Mouse (Mus musculus): Measurements from ENCODE around the gene Gm28038.
A peak's percentile ranks its signal among the peaks of the same experiment; 100 is the strongest.

The Gm28038 gene

DNA sequence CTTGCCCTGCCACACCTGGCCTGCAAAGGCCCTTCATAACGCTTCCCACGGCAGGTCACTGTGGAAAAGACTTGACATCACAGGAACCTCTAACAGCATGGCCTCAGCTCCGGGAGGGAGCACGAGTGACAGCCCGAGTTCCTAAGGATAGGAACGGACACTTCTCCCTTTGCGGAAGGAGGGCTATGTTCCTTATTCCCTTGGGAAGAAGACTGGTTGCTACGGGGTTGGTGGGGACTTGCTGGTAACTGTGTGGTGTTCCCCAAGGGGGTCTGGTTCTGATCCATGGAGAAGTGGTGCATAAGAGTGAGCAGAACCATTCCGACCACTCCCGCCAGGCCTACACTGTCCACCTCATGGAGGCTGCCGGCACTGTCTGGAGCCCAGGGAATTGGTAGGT is at the start of gene Gm28038:
Gene Gm28038, plus strand, starts transcription at position 301 of the 400 bp plus-strand sequence.
- DNase-seq (ENCODE audit: low spot score in 2 of 2): no peak

DNA sequence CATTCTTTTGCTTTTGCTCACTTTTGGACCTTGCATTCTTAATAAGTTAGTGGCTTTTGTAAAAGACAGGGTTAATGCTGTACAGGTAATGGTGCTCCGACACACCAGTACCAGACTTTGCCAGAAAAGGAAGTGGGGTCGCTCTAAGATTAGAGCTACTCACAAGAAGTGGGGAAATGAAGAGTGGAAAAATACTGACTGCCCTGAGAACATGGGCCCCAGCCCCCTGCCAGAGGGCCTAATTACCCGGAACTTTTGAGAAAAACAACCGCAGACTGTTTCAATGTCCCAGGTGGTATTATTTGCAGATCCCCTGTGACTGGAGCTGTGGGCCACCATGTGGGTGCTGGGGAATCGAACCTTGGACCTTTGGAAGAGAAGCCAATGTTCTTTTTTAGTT is 45.2 kb upstream of the Gm28038 start:
- no peak for DNase-seq (ENCODE audit: low spot score in 2 of 2)

DNA sequence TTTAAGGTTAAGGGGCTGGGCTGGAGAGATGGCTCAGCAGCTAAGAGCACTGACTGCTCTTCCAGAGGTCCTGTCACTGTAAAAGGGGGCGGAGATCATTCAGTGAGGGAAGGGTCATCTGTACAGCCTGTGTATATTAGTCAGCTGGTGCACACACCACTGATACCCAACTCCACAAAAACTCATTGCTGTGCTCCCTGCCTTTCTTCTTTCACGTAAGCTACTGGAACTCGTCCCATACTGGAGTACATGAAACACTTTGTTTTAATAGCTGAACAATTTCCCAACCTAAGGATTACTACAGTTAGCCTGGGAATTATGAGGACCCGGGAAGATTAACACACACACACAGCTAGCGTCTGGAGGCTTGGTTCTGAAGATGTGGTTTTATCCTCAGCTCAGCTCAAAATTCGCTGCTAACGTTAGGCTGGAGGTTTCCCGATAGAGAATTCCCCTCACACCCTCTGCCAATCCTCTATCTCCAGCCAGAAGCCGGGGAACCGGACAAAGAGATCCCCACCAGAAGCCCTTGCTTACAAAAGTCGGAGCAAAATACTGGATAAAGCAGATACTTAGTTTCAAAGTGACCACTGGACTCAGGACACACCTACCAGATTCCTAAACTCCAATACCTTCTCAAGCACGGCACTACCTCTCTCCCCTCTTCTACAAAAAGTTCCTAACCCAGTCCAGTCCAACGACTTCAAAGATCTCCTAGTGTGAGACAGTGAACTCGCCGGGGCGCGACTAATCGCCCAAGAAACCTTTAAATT is 44.2 kb upstream of the Gm28038 start:
- no peak for DNase-seq (ENCODE audit: low spot score in 2 of 2)

DNA sequence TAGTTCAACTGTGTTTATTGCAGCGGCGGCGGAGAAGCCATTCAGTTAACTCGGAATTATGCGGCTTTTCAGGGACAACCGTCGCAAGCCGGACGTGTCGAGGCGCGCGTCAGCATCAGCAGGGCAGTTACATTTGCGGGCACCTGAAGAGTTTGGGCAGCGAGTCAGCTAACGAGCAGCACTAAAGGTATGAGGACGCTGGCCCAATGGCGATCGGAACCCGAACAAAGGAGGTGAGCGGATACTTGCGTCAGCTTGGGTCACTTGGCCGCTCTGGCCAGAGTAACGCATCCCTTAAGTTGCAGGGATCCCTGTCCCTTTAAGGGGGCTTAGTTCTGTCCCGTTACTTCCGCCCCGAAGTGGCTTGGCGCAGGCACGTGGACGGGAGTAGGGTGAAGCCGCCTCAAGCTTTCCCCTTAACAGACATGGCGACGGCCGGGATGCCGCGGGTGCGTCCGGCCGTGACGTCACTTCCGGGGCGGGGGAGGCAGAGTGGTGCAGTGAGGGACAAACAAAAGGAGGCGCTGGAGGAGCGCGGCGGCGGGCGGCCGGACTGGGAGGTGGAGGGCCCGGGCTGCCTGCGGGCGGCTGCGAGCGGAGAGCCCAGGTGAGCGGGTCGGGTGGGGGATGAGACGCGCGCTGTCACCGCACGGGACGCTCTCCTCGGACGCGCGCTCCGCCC is 43.5 kb upstream of the Gm28038 start, which contains the start of gene Lrrc8a:
Gene Lrrc8a, plus strand, starts transcription at position 517 of the 682 bp plus-strand sequence.
- DNase-seq (ENCODE audit: low spot score in 2 of 2): peak; percentile 94 to 99

DNA sequence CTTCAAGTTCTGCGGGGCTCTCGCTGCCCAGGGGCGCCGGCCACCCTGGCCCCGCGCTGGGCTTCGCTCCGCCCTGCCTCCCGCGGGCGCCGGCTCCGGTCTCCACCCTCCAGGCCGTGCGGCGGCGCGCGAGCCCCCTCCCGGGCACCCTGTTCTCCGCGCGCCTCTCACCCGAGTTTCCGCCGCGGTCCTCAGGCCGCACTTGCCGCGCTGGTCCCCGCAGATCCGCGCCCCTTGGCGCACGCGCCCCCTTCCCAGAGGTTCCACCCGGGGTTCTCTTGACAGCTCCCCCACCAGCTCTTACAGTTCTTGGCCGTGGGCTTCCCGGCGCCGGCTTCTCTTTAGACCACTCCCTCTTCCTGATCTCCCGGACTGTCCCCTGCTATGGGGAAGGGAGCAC is 43.0 kb upstream of the Gm28038 start:
- peak in 1 of 2 experiments; percentile 57 for DNase-seq (ENCODE audit: low spot score in 2 of 2)

DNA sequence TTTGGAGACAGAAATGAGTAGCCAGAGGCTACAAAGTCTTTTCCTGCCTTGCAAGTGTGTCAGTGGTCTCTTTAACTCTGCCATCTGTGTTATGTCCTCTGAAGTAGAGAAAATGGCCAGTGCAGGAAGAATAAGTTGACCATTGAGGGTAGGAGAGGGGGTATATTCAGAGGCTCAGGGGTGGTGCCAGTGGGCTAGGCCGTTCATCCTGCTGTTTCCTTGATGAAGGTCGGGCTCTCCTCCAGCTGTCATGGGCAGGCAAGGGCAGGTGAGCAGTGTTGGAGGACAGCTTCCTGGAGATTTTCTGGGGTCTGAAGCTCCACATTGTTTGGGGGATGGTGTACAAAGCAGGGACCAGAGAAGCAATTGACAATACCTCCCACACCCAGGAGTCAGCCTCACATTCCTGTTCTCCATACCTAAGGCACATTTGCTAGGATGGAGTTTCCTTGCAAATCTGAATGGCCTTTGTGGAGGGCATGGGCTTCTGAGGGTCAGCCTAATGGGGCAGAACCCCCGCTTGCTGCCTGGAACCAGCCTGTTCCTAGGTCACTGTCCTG is 41.9 kb upstream of the Gm28038 start:
- no peak for DNase-seq (ENCODE audit: low spot score in 2 of 2)

DNA sequence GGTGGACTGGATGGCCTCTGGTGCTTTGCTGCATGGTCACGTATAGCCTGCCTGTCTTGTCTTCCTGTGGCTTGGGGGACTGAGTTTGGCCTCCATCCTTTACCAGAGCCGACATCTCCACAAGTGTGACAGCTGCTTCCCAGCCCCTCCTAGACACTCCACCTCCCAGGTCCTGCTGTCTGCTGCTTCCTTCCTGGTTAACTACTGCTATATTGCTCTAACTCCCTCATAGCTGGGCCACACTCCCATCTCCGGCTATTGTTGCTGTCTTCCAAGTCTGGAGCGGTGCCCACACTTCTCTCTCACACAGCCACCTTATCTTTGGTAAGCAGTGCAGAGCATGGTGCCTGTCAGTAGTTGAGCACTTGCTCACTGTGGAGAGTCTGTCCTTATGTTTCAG is 41.1 kb upstream of the Gm28038 start:
- DNase-seq (ENCODE audit: low spot score in 2 of 2): no peak

DNA sequence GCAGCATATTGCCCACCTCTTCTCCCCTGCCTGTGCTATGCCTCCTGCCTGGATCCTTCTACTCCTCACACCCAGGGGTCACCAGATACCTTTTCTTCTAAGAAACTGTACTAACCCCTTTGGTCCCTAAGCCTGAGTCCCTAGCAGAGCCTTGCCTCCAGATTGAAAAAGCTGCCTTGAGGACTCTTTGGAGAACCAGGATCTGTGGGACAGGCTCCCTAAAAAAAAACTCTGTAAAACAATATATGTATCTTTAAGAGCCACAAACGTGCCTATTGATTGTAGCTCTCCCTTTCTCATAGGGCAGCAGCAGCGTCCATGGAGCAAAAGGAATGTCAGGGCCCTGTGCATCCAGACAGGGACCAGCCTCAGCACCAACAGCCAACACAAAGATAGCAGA is 40.6 kb upstream of the Gm28038 start, which contains the start of gene Gm28035:
Gene Gm28035, plus strand, starts transcription at position 301 of the 400 bp plus-strand sequence.
- DNase-seq (ENCODE audit: low spot score in 2 of 2): no peak

DNA sequence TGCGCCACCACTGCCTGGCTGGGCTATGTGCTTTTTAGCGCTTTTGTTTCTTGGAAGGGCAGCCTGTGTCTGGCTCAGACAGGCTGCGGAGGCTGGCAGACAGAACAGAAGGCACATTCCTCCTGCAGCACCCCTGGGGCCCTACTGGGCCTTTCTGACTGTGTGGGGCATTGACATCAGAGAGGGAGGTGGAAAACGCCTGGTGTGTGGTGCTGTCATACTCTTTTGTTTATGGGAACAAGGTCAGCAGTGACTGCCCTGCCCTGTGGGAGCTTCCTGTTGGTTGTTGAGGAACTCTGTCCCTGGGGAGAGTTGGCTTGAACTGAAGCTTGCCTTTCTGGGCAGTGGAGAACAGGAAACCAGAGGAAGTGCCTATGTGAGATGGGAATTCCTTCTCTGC is 38.3 kb upstream of the Gm28038 start:
- peak in 1 of 2 experiments; percentile 41 for DNase-seq (ENCODE audit: low spot score in 2 of 2)

DNA sequence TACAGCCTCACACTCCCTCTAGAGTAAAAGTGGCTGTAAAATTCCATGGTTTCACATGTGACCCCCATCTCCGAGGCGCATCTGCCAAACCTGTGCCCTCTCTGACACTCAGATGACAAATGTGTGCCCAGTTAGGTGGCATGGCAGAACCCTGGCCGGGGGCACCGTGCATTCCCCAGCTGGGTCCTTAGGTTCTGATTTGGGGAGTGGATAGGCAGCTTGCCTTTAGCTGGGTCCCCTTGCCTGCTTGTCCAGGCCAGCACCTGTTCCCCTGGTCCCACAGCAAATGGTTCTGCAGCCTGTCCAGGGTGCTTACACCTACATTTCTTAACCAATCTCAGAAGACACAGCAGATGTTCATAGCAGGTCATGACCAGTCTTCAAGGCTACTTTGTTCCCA is 37.5 kb upstream of the Gm28038 start:
- no peak for DNase-seq (ENCODE audit: low spot score in 2 of 2)

DNA sequence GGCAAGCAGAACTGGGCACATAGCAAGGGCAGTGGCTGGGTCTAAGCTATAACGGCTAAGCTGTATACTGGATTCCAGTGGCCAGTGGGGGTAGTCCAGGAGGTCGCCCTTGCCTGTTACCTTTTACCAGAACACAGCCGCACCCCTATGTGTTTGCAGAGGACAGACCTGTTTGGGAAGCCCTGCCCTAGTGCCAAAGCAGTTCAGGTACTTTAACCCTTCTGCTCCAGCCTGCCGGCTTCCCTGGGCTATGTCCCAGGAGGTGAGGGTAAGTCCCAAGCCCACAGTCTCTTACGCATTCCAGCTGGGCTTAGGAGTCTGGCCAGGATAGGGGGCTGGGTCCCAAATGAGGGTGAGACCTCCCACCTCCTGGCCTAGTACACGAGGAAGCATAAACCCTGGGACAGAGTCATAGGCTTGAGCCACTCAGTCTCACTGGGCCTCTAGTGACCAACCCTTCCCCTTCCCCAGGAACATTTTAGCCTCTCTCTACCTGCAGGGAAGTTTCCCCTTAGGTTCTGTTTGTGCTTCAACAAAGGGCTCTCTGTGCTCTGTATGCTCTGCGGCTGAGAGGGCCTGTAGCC is 36.2 kb upstream of the Gm28038 start:
- no peak for DNase-seq (ENCODE audit: low spot score in 2 of 2)

DNA sequence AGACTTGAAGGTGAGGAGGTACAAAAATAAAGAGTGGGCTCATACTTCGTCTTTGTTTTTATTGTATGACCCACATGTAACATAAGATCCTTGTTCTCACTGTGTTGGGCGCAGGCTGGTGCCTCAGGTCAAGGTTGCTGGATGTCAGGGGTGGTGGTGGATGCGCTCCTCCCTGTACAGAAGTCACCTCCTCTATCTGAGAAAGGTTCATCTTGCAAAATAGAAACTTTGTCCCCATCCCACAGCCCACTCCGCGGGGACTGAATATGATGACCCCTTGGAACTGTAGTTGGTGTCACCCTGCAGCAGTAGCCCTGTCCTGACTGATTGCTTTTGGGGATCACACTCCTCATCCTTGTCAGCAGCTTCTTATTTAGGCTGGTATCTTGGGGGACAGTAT is 33.8 kb upstream of the Gm28038 start:
- no peak for DNase-seq (ENCODE audit: low spot score in 2 of 2)

DNA sequence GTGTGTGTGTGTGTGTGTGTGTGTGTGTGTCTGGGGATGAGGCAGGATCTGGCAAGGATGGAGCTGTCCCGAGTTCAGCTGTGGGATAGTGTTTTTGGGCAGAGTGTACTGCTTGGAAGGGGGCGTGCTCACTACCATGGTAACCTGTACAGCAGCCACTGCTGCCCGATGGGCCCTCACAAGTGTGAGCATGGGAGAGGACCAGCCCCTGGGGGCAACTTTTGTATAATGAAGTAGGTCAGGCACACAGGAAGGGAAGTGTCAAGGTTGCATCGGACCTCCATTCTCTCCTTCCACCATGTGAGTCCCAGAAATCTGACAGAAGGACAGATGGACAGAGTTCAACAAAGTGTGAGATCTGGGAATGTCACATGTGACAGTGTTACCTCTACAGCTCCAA is 33.2 kb upstream of the Gm28038 start:
- no peak for DNase-seq (ENCODE audit: low spot score in 2 of 2)

DNA sequence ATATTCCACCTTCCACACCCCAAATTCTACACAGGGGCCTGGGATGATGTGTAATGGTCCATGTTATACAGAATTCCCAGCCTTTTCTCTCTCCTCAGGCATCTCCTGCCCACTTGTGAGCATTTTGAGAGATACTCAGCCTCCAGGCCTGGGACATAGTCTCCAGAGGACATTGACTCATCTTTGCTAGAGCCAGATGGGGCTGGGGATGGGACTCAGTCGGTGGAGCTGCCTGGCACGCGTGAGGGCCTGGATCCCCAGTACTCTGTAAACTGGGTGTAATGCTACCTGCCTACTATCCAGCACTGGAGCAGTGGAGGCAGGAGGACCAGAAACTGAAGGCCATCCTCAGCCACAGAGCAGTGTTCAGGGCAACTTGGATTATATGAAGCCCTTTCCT is 31.7 kb upstream of the Gm28038 start:
- no peak for DNase-seq (ENCODE audit: low spot score in 2 of 2)

DNA sequence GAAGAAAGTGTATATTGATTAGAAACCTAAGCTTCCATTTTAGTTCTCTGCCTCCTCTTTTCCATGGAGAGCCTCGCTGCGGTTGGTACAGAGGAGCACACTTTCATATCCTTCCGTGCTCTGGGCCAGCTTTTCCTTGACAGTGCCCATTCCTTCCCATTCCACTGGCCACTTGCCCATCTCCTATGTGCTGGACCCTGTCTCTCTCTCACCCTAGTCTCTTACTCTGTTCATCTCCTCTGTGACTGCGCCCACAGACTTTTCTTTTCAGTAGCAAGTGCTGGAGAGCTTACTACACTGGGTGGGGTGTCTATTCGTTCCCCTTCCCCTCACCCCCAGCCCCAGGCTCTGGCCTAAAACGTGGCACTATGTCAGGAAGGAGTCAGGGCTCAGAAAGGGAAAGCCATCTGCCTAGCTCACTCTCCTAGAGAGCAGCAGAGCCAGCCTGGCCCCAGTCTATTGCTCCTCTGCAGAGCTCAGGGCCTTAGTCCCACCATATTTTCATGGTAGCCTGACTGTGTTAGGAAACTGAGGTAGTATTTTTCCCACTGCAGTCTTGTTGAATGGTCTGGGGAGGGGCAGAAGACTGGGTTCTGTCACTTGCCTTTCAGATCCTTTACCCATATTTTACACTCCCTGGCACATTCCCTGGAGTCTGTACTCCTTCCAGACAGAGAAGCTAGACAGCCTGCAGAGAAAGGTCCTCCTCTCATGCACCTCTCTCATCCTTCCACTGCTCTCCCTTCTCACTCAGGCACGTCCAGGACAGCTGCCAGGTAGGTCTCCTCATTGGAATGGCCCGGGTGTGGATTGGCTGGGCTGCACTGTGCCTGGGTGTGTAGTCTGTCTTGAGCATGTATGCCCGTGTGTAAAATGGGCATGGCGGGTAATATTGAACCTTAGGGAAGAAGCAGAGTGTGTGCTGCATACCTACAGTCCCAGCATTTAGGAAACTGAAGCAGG is 30.4 kb upstream of the Gm28038 start:
- DNase-seq (ENCODE audit: low spot score in 2 of 2): no peak

DNA sequence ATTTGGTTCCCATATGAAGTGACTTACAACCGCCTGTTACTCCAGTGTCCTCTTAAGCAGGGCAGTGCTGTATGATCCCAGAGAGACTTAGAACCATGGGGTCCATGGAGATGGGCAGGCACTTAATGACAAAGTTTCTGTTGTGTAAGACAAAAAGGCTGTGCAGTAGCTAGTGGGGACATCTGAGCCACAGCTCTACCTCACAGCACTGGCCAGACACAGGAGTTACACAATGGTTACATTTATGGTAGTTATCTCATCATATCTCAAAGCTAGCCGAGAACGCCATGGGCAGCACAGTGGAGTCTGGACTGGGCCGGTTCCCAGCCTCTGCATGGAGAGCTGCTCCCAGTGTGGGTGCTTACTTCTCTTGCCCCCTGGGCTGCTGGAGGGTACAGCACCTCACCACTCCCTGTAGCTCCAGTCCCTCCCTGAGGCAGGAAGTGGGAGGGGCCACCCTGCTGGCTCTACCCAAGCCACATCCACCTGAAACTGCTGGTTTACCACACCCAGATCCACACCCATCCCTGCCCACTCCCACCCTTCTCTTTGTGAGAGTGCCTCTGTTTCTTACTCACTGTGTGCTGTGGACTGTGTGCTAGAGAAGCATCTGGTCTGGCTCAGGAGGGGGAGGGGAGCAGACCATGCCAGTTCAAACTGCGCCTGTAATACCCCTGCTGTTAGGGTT is 29.3 kb upstream of the Gm28038 start:
- no peak for DNase-seq (ENCODE audit: low spot score in 2 of 2)

DNA sequence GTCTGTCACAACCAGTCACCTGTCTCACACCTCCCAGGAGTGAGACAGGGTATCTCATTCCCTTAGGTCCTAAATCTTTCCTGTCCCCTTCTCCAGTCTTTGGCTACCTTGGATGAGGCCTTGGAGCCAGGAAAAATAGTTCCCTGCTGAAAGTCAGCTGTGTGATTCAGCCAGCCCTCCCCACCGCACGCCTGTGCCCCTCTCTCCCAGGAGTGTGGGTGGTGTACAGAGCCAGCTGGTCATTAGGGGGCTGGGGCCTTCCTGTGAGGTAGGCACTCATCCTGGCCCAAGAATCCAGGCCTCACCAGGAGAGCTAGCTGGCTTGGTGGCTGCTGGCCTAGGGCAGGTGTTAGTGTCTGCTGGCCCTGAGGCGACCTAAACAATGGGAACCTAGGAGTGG is 28.3 kb upstream of the Gm28038 start:
- DNase-seq (ENCODE audit: low spot score in 2 of 2): no peak

DNA sequence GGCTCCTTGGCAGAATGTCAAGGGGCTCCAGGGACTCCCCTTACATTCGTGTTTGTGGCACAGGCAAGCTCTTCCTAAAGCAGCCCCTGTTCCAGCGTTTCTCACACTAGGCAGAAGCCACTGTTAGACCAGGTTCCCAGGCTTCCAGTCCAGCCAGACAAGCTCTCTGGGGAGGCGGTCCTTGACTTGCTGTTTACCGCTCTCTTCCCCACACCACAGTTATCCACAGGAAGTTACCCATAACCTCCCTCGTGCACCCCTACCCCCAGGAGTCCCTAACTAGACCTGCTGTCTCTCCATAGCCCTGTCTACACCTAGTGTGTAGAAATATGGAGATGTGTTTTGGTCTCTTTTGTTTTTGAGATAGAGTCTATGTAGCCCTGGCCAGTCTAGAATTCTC is 27.0 kb upstream of the Gm28038 start:
- DNase-seq (ENCODE audit: low spot score in 2 of 2): no peak

DNA sequence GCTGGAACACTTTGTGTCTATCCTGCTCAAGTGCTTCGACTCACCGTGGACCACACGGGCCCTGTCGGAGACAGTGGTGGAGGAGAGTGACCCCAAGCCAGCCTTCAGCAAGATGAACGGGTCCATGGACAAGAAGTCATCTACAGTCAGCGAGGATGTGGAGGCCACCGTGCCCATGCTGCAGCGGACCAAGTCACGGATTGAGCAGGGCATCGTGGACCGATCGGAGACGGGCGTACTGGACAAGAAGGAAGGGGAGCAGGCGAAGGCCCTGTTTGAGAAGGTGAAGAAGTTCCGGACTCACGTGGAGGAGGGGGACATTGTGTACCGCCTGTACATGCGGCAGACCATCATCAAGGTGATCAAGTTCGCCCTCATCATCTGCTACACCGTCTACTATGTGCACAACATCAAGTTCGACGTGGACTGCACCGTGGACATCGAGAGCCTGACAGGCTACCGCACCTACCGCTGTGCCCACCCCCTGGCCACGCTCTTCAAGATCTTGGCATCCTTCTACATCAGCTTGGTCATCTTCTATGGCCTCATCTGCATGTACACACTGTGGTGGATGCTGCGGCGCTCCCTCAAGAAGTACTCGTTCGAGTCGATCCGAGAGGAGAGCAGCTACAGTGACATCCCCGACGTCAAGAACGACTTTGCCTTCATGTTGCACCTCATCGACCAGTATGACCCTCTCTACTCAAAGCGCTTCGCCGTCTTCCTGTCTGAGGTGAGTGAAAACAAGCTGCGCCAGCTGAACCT is 25.0 kb upstream of the Gm28038 start:
- DNase-seq (ENCODE audit: low spot score in 2 of 2): no peak

Data from left cerebral cortex, adult 9 months (tissue).